In the genomic region with DNA sequence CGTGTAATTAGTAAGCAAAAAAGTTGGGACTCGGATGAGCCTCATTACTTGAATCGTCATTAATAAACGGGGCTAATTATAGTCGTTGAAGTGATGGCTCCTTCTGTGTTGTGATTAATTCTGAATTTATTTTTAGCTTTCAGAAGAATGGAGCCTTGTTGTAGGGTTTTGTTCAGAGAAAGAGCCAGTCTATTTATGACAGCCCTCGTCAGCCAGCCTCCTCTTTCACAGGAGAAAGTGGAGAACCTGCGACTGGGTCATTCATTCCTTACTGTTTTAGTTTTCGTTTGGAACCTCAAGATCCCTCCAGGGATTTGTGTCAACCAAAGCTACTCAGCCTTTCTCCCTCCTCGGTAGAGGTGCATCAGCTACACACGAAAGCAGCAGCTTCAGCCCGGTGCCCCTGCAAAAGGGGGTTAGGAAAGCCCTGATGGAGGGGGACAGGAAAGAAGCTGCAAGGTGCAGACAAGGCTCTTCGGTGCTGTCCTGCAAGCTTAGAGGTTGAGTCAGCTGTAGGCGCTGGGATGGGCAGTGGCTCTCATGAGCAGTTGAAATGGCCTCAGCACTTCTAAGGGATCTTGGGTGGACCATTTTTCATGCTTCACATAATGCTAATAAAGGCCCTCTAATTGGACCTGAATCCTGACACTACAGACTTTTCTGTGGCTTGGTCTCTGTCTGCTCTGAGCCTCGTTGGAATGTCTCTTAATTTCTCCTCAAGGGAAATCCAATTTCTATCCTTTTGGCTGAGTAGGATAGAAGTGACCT, we compare ENCODE assay signal across 13 mouse cellular contexts.
"Had no signal": no experiment of that assay in that cellular context is flagged by ENCODE, and none has a peak within 500 bp of the region (broad histone marks: within the 10 kb centered on the region; RNA-seq: fewer than 3 reads in every experiment).

No protein-coding gene starts in this region.

- ATAC-seq: liver, embryonic 12.5 days had no signal

- H3K9ac ChIP-seq: kidney, embryonic 15.5 days; limb, embryonic 15.5 days; liver, embryonic 12.5 days; lung, embryonic 14.5 days; midbrain, embryonic 12.5 days had no signal

- H3K27ac ChIP-seq: kidney, embryonic 15.5 days; limb, embryonic 15.5 days; liver, embryonic 12.5 days; midbrain, embryonic 12.5 days had no signal

- H3K36me3 ChIP-seq: kidney, embryonic 15.5 days; limb, embryonic 15.5 days; liver, embryonic 12.5 days; midbrain, embryonic 12.5 days had no signal

- H3K9me3 ChIP-seq: kidney, embryonic 15.5 days; limb, embryonic 15.5 days; liver, embryonic 12.5 days; midbrain, embryonic 12.5 days had no signal

- H3K4me2 ChIP-seq: kidney, embryonic 15.5 days; limb, embryonic 15.5 days; liver, embryonic 12.5 days; lung, embryonic 14.5 days; midbrain, embryonic 12.5 days had no signal

- H3K4me3 ChIP-seq: kidney, embryonic 15.5 days; limb, embryonic 15.5 days; liver, embryonic 12.5 days; midbrain, embryonic 12.5 days had no signal

- H3K27me3 ChIP-seq: kidney, embryonic 15.5 days; limb, embryonic 15.5 days; midbrain, embryonic 12.5 days had no signal

- DNase-seq: kidney, postnatal 14 days; layer of hippocampus, postnatal 36 days; lung, embryonic 14.5 days; lung, postnatal 10 days; lung, postnatal 4 days; right cerebral cortex, postnatal 4 days; spleen, adult 18-20 months; thymus, adult 18-20 months; thymus, postnatal 14 days had no signal

- H3K4me1 ChIP-seq: kidney, embryonic 15.5 days; limb, embryonic 15.5 days; liver, embryonic 12.5 days; midbrain, embryonic 12.5 days had no signal
